Mouse (Mus musculus): Measurements from ENCODE around the gene Mslnl.

- TF ChIP-seq POLR2A (IDR thresholded peaks at IDR 0.05; ENCODE audit: extremely low read depth, insufficient read depth, low read length) (no peak), CTCF (IDR thresholded peaks at IDR 0.05; ENCODE audit: extremely low read depth, insufficient read depth, low read length) (no peak)
Observed at GRCm38 (mm10) chr17:25725264-25725663, 10.6 kb upstream of the Mslnl start.

All from cortical plate, adult 2 months (tissue).